Mouse (Mus musculus) B cell, adult 62 days (primary cell): ENCODE data around the gene Vmn1r188. TPM values are rescaled to one million over a fixed set of nuclear protein-coding genes. Genes with fewer than 3 reads are reported as not detected.

ENCODE experiments used
- total RNA-seq: library from RNA; stranded (reverse); gene quantifications from 4 replicates; pipeline ENCODE4 v1.2.4, GENCODE M21; 2023

Vmn1r188 gene
- not detected in 4 replicates for total RNA-seq

GRCm38 (mm10) chr13:22084140-22084539 is at the start of gene Vmn1r188:
TSS of gene Vmn1r188 (plus strand) at chr13:22084440.

GRCm38 (mm10) chr13:22035267-22036148 is 48.7 kb upstream of the Vmn1r188 start, which contains the start of the genes Hist1h2ah and Hist1h2bk:
TSS of gene Hist1h2ah (minus strand) at chr13:22035568.
TSS of gene Hist1h2bk (plus strand) at chr13:22035870.

GRCm38 (mm10) chr13:22041142-22041536 is 43.1 kb upstream of the Vmn1r188 start, which contains the start of gene Hist1h4i:
TSS of gene Hist1h4i (minus strand) at chr13:22041362.

GRCm38 (mm10) chr13:22042568-22043502 is 41.4 kb upstream of the Vmn1r188 start, which contains the start of the genes Hist1h2ag and Hist1h2bj:
TSS of gene Hist1h2ag (minus strand) at chr13:22042944.
TSS of gene Hist1h2bj (plus strand) at chr13:22043214.

GRCm38 (mm10) chr13:22105724-22106123 is 21.5 kb downstream of the Vmn1r188 start, which contains the start of gene Vmn1r189:
TSS of gene Vmn1r189 (minus strand) at chr13:22105824.

Other genes with a start within 250 kb of the Vmn1r188 start
- 3.0 to 4.9 TPM (median 3.4 TPM) in 4 replicates for gene Zfp184, start 139.3 kb upstream of the Vmn1r188 start, total RNA-seq
- not detected in 4 replicates for gene Pom121l2, start 103.2 kb upstream of the Vmn1r188 start, total RNA-seq
- gene Prss16, start 74.7 kb upstream of the Vmn1r188 start, total RNA-seq: 0.46 to 0.83 TPM (median 0.70 TPM) in 3 of 4 replicates, not detected in the other
- 15.9 to 84.2 TPM (median 37.8 TPM) in 4 replicates for gene Hist1h2ah, start 48.9 kb upstream of the Vmn1r188 start, total RNA-seq
- gene Hist1h2bk, start 48.6 kb upstream of the Vmn1r188 start, total RNA-seq: 28.7 to 55.1 TPM (median 42.1 TPM) in 4 replicates
- gene Hist1h4i, start 43.1 kb upstream of the Vmn1r188 start, total RNA-seq: 97.8 to 119 TPM (median 108 TPM) in 4 replicates
- gene Hist1h2ag, start 41.5 kb upstream of the Vmn1r188 start, total RNA-seq: 63.9 to 101 TPM (median 83.8 TPM) in 4 replicates
- 47.6 to 80.0 TPM (median 65.2 TPM) in 4 replicates for gene Hist1h2bj, start 41.2 kb upstream of the Vmn1r188 start, total RNA-seq
- not detected in 4 replicates for gene Vmn1r189, start 21.4 kb downstream of the Vmn1r188 start, total RNA-seq
- gene Vmn1r191, start 99.5 kb downstream of the Vmn1r188 start, total RNA-seq: not detected in 4 replicates
- gene Vmn1r192, start 106.7 kb downstream of the Vmn1r188 start, total RNA-seq: not detected in 4 replicates
- gene Vmn1r193, start 138.7 kb downstream of the Vmn1r188 start, total RNA-seq: not detected in 4 replicates
- not detected in 4 replicates for gene Vmn1r194, start 159.8 kb downstream of the Vmn1r188 start, total RNA-seq
- not detected in 4 replicates for gene Vmn1r195, start 186.1 kb downstream of the Vmn1r188 start, total RNA-seq
- not detected in 4 replicates for gene Vmn1r196, start 205.5 kb downstream of the Vmn1r188 start, total RNA-seq
- gene Vmn1r197, start 240.1 kb downstream of the Vmn1r188 start, total RNA-seq: not detected in 4 replicates